Mouse (Mus musculus): ENCODE data around the gene CK137956.

The CK137956 gene

DNA sequence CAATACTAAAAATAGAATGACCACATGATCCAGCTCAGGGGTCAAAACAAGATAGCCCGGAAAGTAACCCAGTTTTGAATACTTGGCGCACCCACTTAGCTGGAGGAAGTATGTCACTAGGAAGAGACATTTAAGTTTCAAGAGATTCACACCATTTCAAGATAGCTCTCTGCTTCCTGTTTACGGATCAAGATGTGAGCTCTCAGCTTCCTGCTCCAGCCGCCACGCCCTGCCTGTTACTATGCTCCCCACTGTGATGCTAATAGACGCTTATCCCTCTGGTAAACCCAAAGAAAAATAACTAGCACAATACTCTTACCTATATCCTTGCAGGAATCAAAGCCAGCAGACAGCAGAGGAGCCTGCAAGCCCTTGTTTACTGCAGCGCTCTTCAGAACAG lies 57.2 kb downstream of the CK137956 start:
- no peak for DNase-seq (ENCODE audit: low spot score in 2 of 2)

DNA sequence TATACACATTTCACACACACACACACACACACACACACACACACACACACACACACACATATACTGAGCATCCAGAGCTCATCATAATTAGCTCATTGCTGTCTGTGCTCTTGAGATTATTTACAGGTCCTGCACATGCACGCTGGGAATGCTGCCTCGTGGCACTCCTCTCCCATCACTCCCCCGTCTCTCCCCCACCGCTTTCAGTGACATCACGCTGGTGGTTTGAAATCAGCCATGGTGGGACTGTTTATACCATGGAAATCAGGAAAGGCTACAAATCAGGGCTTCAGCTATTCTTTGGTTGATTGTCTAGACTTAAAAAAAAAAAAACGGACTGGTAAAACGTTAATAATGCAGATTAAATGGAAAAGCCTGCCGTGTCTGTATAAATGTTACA lies 63.6 kb downstream of the CK137956 start:
- no peak for DNase-seq (ENCODE audit: low spot score in 2 of 2)

GRCm38 (mm10) chr4:127903954-127904353 lies 66.8 kb downstream of the CK137956 start:
- no peak for DNase-seq (ENCODE audit: low spot score in 2 of 2)

DNA sequence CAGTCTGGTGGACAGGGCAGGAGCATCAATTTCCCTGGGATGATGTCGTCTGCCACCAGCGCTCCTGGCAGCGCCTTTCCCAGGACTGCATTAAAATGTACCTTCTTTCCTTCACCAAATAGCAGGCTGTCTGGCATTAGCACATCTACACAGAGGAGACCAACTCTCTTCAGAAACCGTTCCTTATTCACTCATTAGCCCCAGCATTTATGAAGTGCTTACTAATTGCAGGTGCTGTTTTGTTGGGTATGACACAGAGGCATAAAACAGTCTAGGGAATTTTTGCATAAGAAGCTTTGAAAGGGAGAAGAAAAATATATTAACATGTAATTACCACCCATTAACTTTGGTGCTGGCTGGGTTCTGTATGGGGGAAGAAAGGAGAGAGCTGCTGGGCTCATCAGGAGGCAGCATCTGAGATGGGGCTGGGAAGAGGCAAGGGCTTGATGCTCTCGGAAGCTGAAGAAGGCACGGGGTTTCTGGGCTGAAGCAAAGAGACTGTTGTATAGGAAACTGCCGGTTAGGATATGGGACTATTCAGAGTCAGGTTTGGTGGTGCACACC lies 69.8 kb downstream of the CK137956 start:
- no peak for DNase-seq (ENCODE audit: low spot score in 2 of 2)

DNA sequence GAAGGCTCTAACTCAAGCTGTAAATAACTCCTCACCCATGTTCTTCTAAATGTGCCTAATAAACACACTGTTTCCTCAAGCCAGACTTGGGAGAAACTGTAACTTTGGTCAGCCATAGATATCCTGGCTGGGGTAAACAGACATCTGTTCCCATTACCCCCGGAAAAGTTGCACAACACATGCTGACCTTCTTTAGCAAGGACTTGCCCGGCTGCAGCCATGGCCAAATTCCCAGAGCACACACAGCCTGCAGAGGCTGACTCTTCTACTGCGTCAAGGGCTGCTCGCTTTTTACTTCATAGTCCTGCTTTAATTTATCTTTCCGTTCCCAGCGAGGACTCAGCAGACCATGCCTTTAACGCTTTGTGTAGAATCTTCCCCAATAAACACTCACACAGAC lies 81.7 kb downstream of the CK137956 start:
- DNase-seq (ENCODE audit: low spot score in 2 of 2), result peak in 1 of 2 experiments; percentile 47

- DNase-seq (ENCODE audit: low spot score in 2 of 2), result peak in 1 of 2 experiments; percentile 53
Observed at GRCm38 (mm10) chr4:127878966-127879365, 91.8 kb downstream of the CK137956 start.

All from urinary bladder, postnatal 4 days (tissue).